Comparison of ENCODE assay signal across 10 mouse cellular contexts in the genomic region with DNA sequence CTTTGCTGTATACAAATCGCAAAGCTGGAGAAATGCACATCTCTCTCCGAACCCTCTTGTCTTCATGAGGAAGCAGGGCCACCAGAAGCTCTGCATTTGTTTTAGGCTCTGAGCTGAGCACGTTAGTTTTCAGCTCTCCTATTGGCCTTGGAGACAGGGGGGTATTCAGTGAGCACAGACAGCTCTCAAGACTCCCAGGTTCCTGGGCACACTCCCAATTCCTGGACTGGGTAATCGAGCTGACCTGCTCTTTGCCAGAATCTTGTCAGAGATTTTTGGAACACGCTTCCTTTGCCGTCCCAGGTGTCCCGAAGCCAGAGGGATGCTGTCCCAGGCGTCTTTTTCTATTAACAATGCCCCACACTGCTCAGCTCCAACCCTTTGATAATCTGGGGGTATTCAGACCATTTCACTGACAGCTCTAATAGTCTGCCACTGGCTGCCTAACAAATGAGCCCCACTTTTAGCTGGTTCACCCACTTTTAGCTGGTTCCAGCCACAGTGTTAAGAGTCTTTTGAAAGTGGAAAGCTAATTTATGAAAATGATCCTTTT.
A peak's percentile ranks its signal among the peaks of the same experiment; 100 is the strongest.
DNase-seq lines count a peak whose midpoint lies in the region; ATAC-seq and TF ChIP-seq lines count a peak whose summit lies in the region.
"Had no signal": no experiment of that assay in that cellular context is flagged by ENCODE, and none has a peak within 500 bp of the region (broad histone marks: within the 10 kb centered on the region; RNA-seq: fewer than 3 reads in every experiment).

No protein-coding gene starts in this region.

- peak; percentile 47 for ATAC-seq in hindbrain, embryonic 13.5 days (ENCODE audit: low FRiP score)
- ATAC-seq in hindbrain, embryonic 12.5 days (ENCODE audit: low FRiP score): no peak
- peak; percentile 76 for ATAC-seq in hindbrain, embryonic 16.5 days
- ATAC-seq in heart, embryonic 11.5 days (replicated peaks; ENCODE audit: insufficient number of reproducible peaks, low FRiP score, low TSS enrichment): no peak

- H3K4me2 ChIP-seq in hindbrain, embryonic 13.5 days: no peak overlapping the region
- no peak overlapping the region for H3K4me2 ChIP-seq in hindbrain, embryonic 12.5 days (replicated peaks)
- no peak overlapping the region for H3K4me2 ChIP-seq in hindbrain, embryonic 16.5 days (ENCODE audit: low read length)
- H3K4me2 ChIP-seq in heart, embryonic 11.5 days: no peak overlapping the region
- H3K4me2 ChIP-seq: embryonic facial prominence, embryonic 15.5 days had no signal

- no peaks in the 10 kb centered on the region for H3K9me3 ChIP-seq in hindbrain, embryonic 13.5 days
- H3K9me3 ChIP-seq in hindbrain, embryonic 12.5 days (replicated peaks): no peaks in the 10 kb centered on the region
- no peaks in the 10 kb centered on the region for H3K9me3 ChIP-seq in hindbrain, embryonic 16.5 days (ENCODE audit: control insufficient read depth, low read length)
- no peaks in the 10 kb centered on the region for H3K9me3 ChIP-seq in heart, embryonic 11.5 days (replicated peaks; ENCODE audit: control insufficient read depth, low read length)
- H3K9me3 ChIP-seq: embryonic facial prominence, embryonic 15.5 days had no signal

- 68% methylated on average over 8 of the region's 8 CpGs for WGBS in hindbrain, embryonic 13.5 days
- WGBS in hindbrain, embryonic 12.5 days: 71% methylated on average over 8 of the region's 8 CpGs
- WGBS in cerebellum, adult 2 months: 9% methylated on average over 8 of the region's 8 CpGs
- 66% methylated on average over 8 of the region's 8 CpGs for WGBS in hindbrain, embryonic 16.5 days
- 72% methylated on average over 8 of the region's 8 CpGs for WGBS in heart, embryonic 11.5 days (ENCODE audit: insufficient replicate concordance)

- H3K36me3 ChIP-seq in hindbrain, embryonic 13.5 days: peaks cover 10% of the 10 kb centered on the region; the same call in 1 of the 2 replicates
- H3K36me3 ChIP-seq in hindbrain, embryonic 12.5 days: peaks cover 4% of the 10 kb centered on the region; the same call in 1 of the 2 replicates
- H3K36me3 ChIP-seq in hindbrain, embryonic 16.5 days (ENCODE audit: control insufficient read depth, insufficient read depth, low read length): no peaks in the 10 kb centered on the region
- H3K36me3 ChIP-seq in heart, embryonic 11.5 days (ENCODE audit: control insufficient read depth, insufficient read depth, low read length): no peaks in the 10 kb centered on the region
- H3K36me3 ChIP-seq: embryonic facial prominence, embryonic 15.5 days had no signal

- no peak overlapping the region for H3K9ac ChIP-seq in hindbrain, embryonic 13.5 days
- H3K9ac ChIP-seq in hindbrain, embryonic 12.5 days: no peak overlapping the region
- no peak overlapping the region for H3K9ac ChIP-seq in hindbrain, embryonic 16.5 days (ENCODE audit: low read depth, low read length)
- no peak overlapping the region for H3K9ac ChIP-seq in heart, embryonic 11.5 days (ENCODE audit: low read depth, low read length)
- H3K9ac ChIP-seq: embryonic facial prominence, embryonic 15.5 days had no signal

- TF ChIP-seq CTCF in brain, embryonic 14.5 days (IDR thresholded peaks at IDR 0.05; ENCODE audit: borderline replicate concordance, extremely low read depth, insufficient read depth, insufficient read length): no peak
- no peak for TF ChIP-seq CTCF in cerebellum, adult 2 months (IDR thresholded peaks at IDR 0.05; ENCODE audit: borderline replicate concordance, insufficient read depth, low read depth, low read length)

- H3K27ac ChIP-seq in hindbrain, embryonic 13.5 days: peak overlapping the region; percentile 55; the same call in 1 of the 2 replicates
- no peak overlapping the region for H3K27ac ChIP-seq in hindbrain, embryonic 12.5 days
- H3K27ac ChIP-seq in cerebellum, adult 2 months (ENCODE audit: insufficient read depth, low read length): no peak overlapping the region
- H3K27ac ChIP-seq in hindbrain, embryonic 16.5 days (ENCODE audit: low read depth, low read length): no peak overlapping the region; the same call in 1 of the 2 replicates
- no peak overlapping the region for H3K27ac ChIP-seq in heart, embryonic 11.5 days (ENCODE audit: low read depth, low read length)
- H3K27ac ChIP-seq: embryonic facial prominence, embryonic 15.5 days had no signal

- no peak overlapping the region for H3K4me3 ChIP-seq in hindbrain, embryonic 13.5 days
- H3K4me3 ChIP-seq in hindbrain, embryonic 12.5 days: no peak overlapping the region
- no peak overlapping the region for H3K4me3 ChIP-seq in cerebellum, adult 2 months (replicated peaks; ENCODE audit: insufficient read depth, low read depth, low read length)
- no peak overlapping the region for H3K4me3 ChIP-seq in hindbrain, embryonic 16.5 days (ENCODE audit: low read length)
- no peak overlapping the region for H3K4me3 ChIP-seq in heart, embryonic 11.5 days (ENCODE audit: low read depth, low read length)
- H3K4me3 ChIP-seq: embryonic facial prominence, embryonic 15.5 days had no signal

- H3K27me3 ChIP-seq in hindbrain, embryonic 13.5 days: no peaks in the 10 kb centered on the region
- no peaks in the 10 kb centered on the region for H3K27me3 ChIP-seq in hindbrain, embryonic 12.5 days
- no peaks in the 10 kb centered on the region for H3K27me3 ChIP-seq in cerebellum, adult 2 months (ENCODE audit: control insufficient read depth, insufficient read depth, low read length)
- H3K27me3 ChIP-seq in hindbrain, embryonic 16.5 days (replicated peaks; ENCODE audit: control insufficient read depth, insufficient read depth, low read length): no peaks in the 10 kb centered on the region
- no peaks in the 10 kb centered on the region for H3K27me3 ChIP-seq in heart, embryonic 11.5 days (ENCODE audit: control insufficient read depth, insufficient read depth, low read length)
- H3K27me3 ChIP-seq: embryonic facial prominence, embryonic 15.5 days had no signal

- peaks cover 32% of the 10 kb centered on the region for H3K4me1 ChIP-seq in hindbrain, embryonic 13.5 days (replicated peaks)
- H3K4me1 ChIP-seq in hindbrain, embryonic 12.5 days: no peaks in the 10 kb centered on the region
- H3K4me1 ChIP-seq in cerebellum, adult 2 months (ENCODE audit: control insufficient read depth, insufficient read depth, low read length): peaks cover 16% of the 10 kb centered on the region
- peaks cover 19% of the 10 kb centered on the region for H3K4me1 ChIP-seq in hindbrain, embryonic 16.5 days (ENCODE audit: control insufficient read depth, insufficient read depth, low read depth, low read length)
- H3K4me1 ChIP-seq in heart, embryonic 11.5 days (ENCODE audit: control insufficient read depth, insufficient read depth, low read length): peaks cover 3% of the 10 kb centered on the region; the same call in 1 of the 2 replicates

- TF ChIP-seq POLR2A in brain, embryonic 14.5 days (IDR thresholded peaks at IDR 0.05; ENCODE audit: borderline replicate concordance, extremely low read depth, insufficient read depth, insufficient read length, poor library complexity, severe bottlenecking): no peak
- TF ChIP-seq POLR2A in cerebellum, adult 2 months (IDR thresholded peaks at IDR 0.05; ENCODE audit: borderline replicate concordance, insufficient read depth, low read length): no peak

- peak; percentile 96 for DNase-seq in brain, embryonic 14.5 days (ENCODE audit: low read depth)
- DNase-seq in cerebellum, adult 2 months: peak; percentile 73 to 90
- DNase-seq in thymus, postnatal 14 days: no peak
- DNase-seq: kidney, postnatal 25 days; lung, postnatal 14 days had no signal

Comparison
In these comparisons a context has a peak if more than half of its experiments do, and no peak if none do; other contexts are left out.
1. ATAC-seq: peak in hindbrain, embryonic 13.5 days (single experiment) and hindbrain, embryonic 16.5 days (single experiment); none in hindbrain, embryonic 12.5 days (single experiment) and heart, embryonic 11.5 days (single experiment).